Mouse (Mus musculus) embryonic facial prominence, embryonic 12.5 days (tissue): ENCODE results near the gene Scap. TPM values are rescaled to one million over a fixed set of nuclear protein-coding genes. Genes with fewer than 3 reads are reported as not detected.

ENCODE experiments used
- ATAC-seq: fragments of 200-750 bp; cut with Nextera tagmentation; 2 replicates; pipeline ENCODE4 v1.8.0; 2017; ENCODE audit not compliant: insufficient number of reproducible peaks, insufficient read depth, low FRiP score, low TSS enrichment
- H3K27ac ChIP-seq: fragments of 300-500 bp; sonication (generic); 2 replicates; pipeline ENCODE4 v1.5.1; 2016; ENCODE audit warnings: mild to moderate bottlenecking
- H3K27me3 ChIP-seq: fragments of 300-500 bp; sonication (generic); 2 replicates; pipeline ENCODE4 v1.6.1; 2016; ENCODE audit warnings: mild to moderate bottlenecking, moderate library complexity
- H3K36me3 ChIP-seq: fragments of 300-500 bp; sonication (generic); 2 replicates; pipeline ENCODE4 v1.6.1; 2016; ENCODE audit warnings: mild to moderate bottlenecking
- H3K4me1 ChIP-seq: fragments of 300-500 bp; sonication (generic); 2 replicates; pipeline ENCODE4 v1.6.1; 2016
- H3K4me2 ChIP-seq: fragments of 300-500 bp; sonication (generic); replicated peaks from 2 replicates; pipeline ENCODE4 v1.6.1; 2016; ENCODE audit warnings: mild to moderate bottlenecking, moderate library complexity
- H3K4me3 ChIP-seq: fragments of 300-500 bp; sonication (generic); 2 replicates; pipeline ENCODE4 v1.5.1; 2016; ENCODE audit warnings: mild to moderate bottlenecking
- H3K9ac ChIP-seq: fragments of 300-500 bp; sonication (generic); 2 replicates; pipeline ENCODE4 v1.6.1; 2016; ENCODE audit warnings: mild to moderate bottlenecking, moderate library complexity
- H3K9me3 ChIP-seq: fragments of 300-500 bp; sonication (generic); 2 replicates; pipeline ENCODE4 v1.6.1; 2016; ENCODE audit warnings: mild to moderate bottlenecking, moderate library complexity
- WGBS: fragments of 180-500 bp; shearing (Covaris S2); methylation state at CpG from one replicate; pipeline ENCODE4 v1.1.7; 2016; 5-methylcytosine and 5-hydroxymethylcytosine counted together
- polyA plus RNA-seq: library from polyadenylated mRNA; unstranded; fragments of >200 nt; fragmentation: Nextera tagmentation; extraction: Ambion mirVana; gene quantifications from 2 replicates; pipeline ENCODE4 v1.2.1, GENCODE M21; 2016

Gene Scap
- 46.6 and 49.3 TPM in 2 replicates for polyA plus RNA-seq

- peak within 1 kb of the TSS; percentile 54; the same call in 1 of the 2 replicates for H3K27ac ChIP-seq
- peak within 1 kb of the TSS; percentile 85 for H3K4me2 ChIP-seq
- no peaks in the 10 kb centered on the region for H3K9me3 ChIP-seq
- ATAC-seq, result peak; percentile 80
- H3K27me3 ChIP-seq, result no peaks in the 10 kb centered on the region
- under 1% methylated on average over 72 of the region's 78 CpGs for WGBS
- no peaks in the 10 kb centered on the region for H3K36me3 ChIP-seq
- H3K4me1 ChIP-seq, result peaks cover 15% of the 10 kb centered on the region
- H3K9ac ChIP-seq, result peak within 1 kb of the TSS; percentile 74
- peak within 1 kb of the TSS; percentile 74 for H3K4me3 ChIP-seq
These were observed at the start of gene Scap for GRCm38 (mm10) chr9:110333135-110333895. Gene Scap (plus strand): TSS chr9:110333288.

GRCm38 (mm10) chr9:110284075-110284697, 48.9 kb upstream of the Scap start:
- no peaks in the 10 kb centered on the region for H3K36me3 ChIP-seq
- H3K4me3 ChIP-seq, result no peak overlapping the region
- H3K27ac ChIP-seq, result no peak overlapping the region
- ATAC-seq, result no peak
- H3K4me2 ChIP-seq, result no peak overlapping the region
- no peaks in the 10 kb centered on the region for H3K27me3 ChIP-seq
- no peak overlapping the region for H3K9ac ChIP-seq
- WGBS, result 90% methylated on average over 10 of the region's 10 CpGs
- H3K4me1 ChIP-seq, result no peaks in the 10 kb centered on the region
- H3K9me3 ChIP-seq, result no peaks in the 10 kb centered on the region

- H3K4me3 ChIP-seq, result no peak overlapping the region
- H3K36me3 ChIP-seq, result no peaks in the 10 kb centered on the region
- no peak overlapping the region for H3K9ac ChIP-seq
- H3K4me2 ChIP-seq, result no peak overlapping the region
- no peak for ATAC-seq
- no peaks in the 10 kb centered on the region for H3K9me3 ChIP-seq
- H3K27me3 ChIP-seq, result no peaks in the 10 kb centered on the region
- WGBS, result 65% methylated on average over 7 of the region's 7 CpGs
- H3K27ac ChIP-seq, result no peak overlapping the region
- H3K4me1 ChIP-seq, result no peaks in the 10 kb centered on the region
These were observed 45.7 kb upstream of the Scap start for GRCm38 (mm10) chr9:110287321-110287924.

- WGBS, result 50% methylated on average over 12 of the region's 12 CpGs
These were observed 39.8 kb upstream of the Scap start for GRCm38 (mm10) chr9:110293254-110293718.

GRCm38 (mm10) chr9:110293873-110294415, 39.1 kb upstream of the Scap start:
- Histone ChIP-seq H3K27me3 (no peaks in the 10 kb centered on the region), H3K4me1 (no peaks in the 10 kb centered on the region), H3K27ac (no peak overlapping the region), H3K9ac (no peak overlapping the region), H3K4me3 (no peak overlapping the region), H3K36me3 (no peaks in the 10 kb centered on the region), H3K9me3 (no peaks in the 10 kb centered on the region), H3K4me2 (no peak overlapping the region)
- 79% methylated on average over 13 of the region's 13 CpGs for WGBS
- ATAC-seq, result no peak

More at GRCm38 (mm10) chr9:110293254-110293718, 39.8 kb upstream of the Scap start:
- no peaks in the 10 kb centered on the region for H3K4me1 ChIP-seq
- no peak overlapping the region for H3K27ac ChIP-seq
- H3K4me3 ChIP-seq, result no peak overlapping the region
- no peak overlapping the region for H3K9ac ChIP-seq
- H3K27me3 ChIP-seq, result no peaks in the 10 kb centered on the region
- H3K4me2 ChIP-seq, result no peak overlapping the region
- no peaks in the 10 kb centered on the region for H3K36me3 ChIP-seq
- no peaks in the 10 kb centered on the region for H3K9me3 ChIP-seq
- ATAC-seq, result no peak

GRCm38 (mm10) chr9:110294786-110295185, 38.3 kb upstream of the Scap start:
- H3K27ac ChIP-seq, result no peak overlapping the region
- no peak overlapping the region for H3K4me3 ChIP-seq
- no peak for ATAC-seq
- H3K4me1 ChIP-seq, result no peaks in the 10 kb centered on the region
- no peaks in the 10 kb centered on the region for H3K9me3 ChIP-seq
- H3K4me2 ChIP-seq, result no peak overlapping the region
- WGBS, result 48% methylated on average over 3 of the region's 3 CpGs
- no peak overlapping the region for H3K9ac ChIP-seq
- H3K27me3 ChIP-seq, result no peaks in the 10 kb centered on the region
- no peaks in the 10 kb centered on the region for H3K36me3 ChIP-seq

GRCm38 (mm10) chr9:110296867-110297627, 36.0 kb upstream of the Scap start:
- no peaks in the 10 kb centered on the region for H3K27me3 ChIP-seq
- H3K4me1 ChIP-seq, result no peaks in the 10 kb centered on the region

GRCm38 (mm10) chr9:110304516-110304915, 28.6 kb upstream of the Scap start:
- ATAC-seq, result peak; percentile 32; the same call in 1 of the 2 replicates

More at GRCm38 (mm10) chr9:110296867-110297627, 36.0 kb upstream of the Scap start:
- Histone ChIP-seq H3K9me3 (0 out of 2 replicates have a peak, but pooled peaks cover 3% of the 10 kb centered on the region), H3K27ac (no peak overlapping the region), H3K4me2 (no peak overlapping the region), H3K4me3 (no peak overlapping the region), H3K9ac (no peak overlapping the region), H3K36me3 (no peaks in the 10 kb centered on the region)
- no peak for ATAC-seq
- 12% methylated on average over 5 of the region's 5 CpGs for WGBS

GRCm38 (mm10) chr9:110304969-110305651, 28.0 kb upstream of the Scap start, which contains the start of gene Elp6:
Gene Elp6 (plus strand): TSS chr9:110305173.
- peak within 1 kb of the TSS; percentile 58 for H3K4me2 ChIP-seq
- peak within 1 kb of the TSS; percentile 94 for H3K27ac ChIP-seq
- peaks cover 3% of the 10 kb centered on the region for H3K36me3 ChIP-seq
- H3K4me3 ChIP-seq, result peak within 1 kb of the TSS; percentile 57
- ATAC-seq, result peak; percentile 98
- no peaks in the 10 kb centered on the region for H3K27me3 ChIP-seq
- H3K4me1 ChIP-seq, result 0 out of 2 replicates have a peak, but pooled peaks cover 2% of the 10 kb centered on the region
- H3K9ac ChIP-seq, result peak within 1 kb of the TSS; percentile 66
- 0 out of 2 replicates have a peak, but pooled peaks cover 3% of the 10 kb centered on the region for H3K9me3 ChIP-seq
- WGBS, result under 1% methylated on average over 46 of the region's 46 CpGs

More at GRCm38 (mm10) chr9:110304516-110304915, 28.6 kb upstream of the Scap start:
- 4% methylated on average over 4 of the region's 4 CpGs for WGBS
- Histone ChIP-seq H3K36me3 (no peaks in the 10 kb centered on the region), H3K4me3 (peak overlapping the region; percentile 57), H3K27me3 (no peaks in the 10 kb centered on the region), H3K4me2 (peak overlapping the region; percentile 58), H3K9me3 (0 out of 2 replicates have a peak, but pooled peaks cover 3% of the 10 kb centered on the region), H3K9ac (peak overlapping the region; percentile 66), H3K4me1 (0 out of 2 replicates have a peak, but pooled peaks cover 2% of the 10 kb centered on the region), H3K27ac (peak overlapping the region; percentile 94)

GRCm38 (mm10) chr9:110306371-110306770, 26.7 kb upstream of the Scap start:
- H3K4me2 ChIP-seq, result peak overlapping the region; percentile 58; the same call in 1 of the 2 replicates
- ATAC-seq, result no peak

More at GRCm38 (mm10) chr9:110306371-110306770, 26.7 kb upstream of the Scap start:
- H3K27me3 ChIP-seq, result no peaks in the 10 kb centered on the region
- peaks cover 14% of the 10 kb centered on the region for H3K36me3 ChIP-seq
- H3K9me3 ChIP-seq, result 0 out of 2 replicates have a peak, but pooled peaks cover under 1% of the 10 kb centered on the region
- 0 out of 2 replicates have a peak, but pooled peaks cover 2% of the 10 kb centered on the region for H3K4me1 ChIP-seq
- no peak overlapping the region for H3K9ac ChIP-seq
- no peak overlapping the region for H3K27ac ChIP-seq
- WGBS, result 96% methylated on average over 5 of the region's 5 CpGs
- H3K4me3 ChIP-seq, result no peak overlapping the region
